Mouse (Mus musculus) spleen, embryonic (tissue): ENCODE data around the gene Crybg2.

Experiments
- CTCF ChIA-PET: fragments of 350-600 bp; sonication (Branson Sonifier 250); formaldehyde crosslinking; loops from one replicate; lab custom pipeline; 2022; lab: Charles Lee

The Crybg2 gene

GRCm38 (mm10) chr4:134060135-134060865 lies at the start of gene Crybg2:
TSS of gene Crybg2 (plus strand) at chr4:134060815.
- CTCF ChIA-PET = no interaction called here

GRCm38 (mm10) chr4:134011450-134012414 lies 48.9 kb upstream of the Crybg2 start:
- CTCF ChIA-PET = no interaction called here

- CTCF ChIA-PET = no interaction called here
These were observed 47.6 kb upstream of the Crybg2 start for GRCm38 (mm10) chr4:134012858-134013528.

- CTCF ChIA-PET = interaction anchor here (0.6 kb wide), 1 partner anchor 573 kb away, joined by 3 read pairs; no protein-coding TSS in a partner anchor
These were observed 44.4 kb upstream of the Crybg2 start for GRCm38 (mm10) chr4:134016208-134016607.

GRCm38 (mm10) chr4:134016767-134017166 lies 43.8 kb upstream of the Crybg2 start:
- CTCF ChIA-PET = interaction anchor here (0.6 kb wide), 1 partner anchor 573 kb away, joined by 3 read pairs; no protein-coding TSS in a partner anchor

GRCm38 (mm10) chr4:134017201-134017865 lies 43.3 kb upstream of the Crybg2 start:
- CTCF ChIA-PET = interaction anchor here (0.6 kb wide), 1 partner anchor 574 kb away, joined by 3 read pairs; no protein-coding TSS in a partner anchor

GRCm38 (mm10) chr4:134018038-134018778 lies 42.4 kb upstream of the Crybg2 start:
- CTCF ChIA-PET = no interaction called here

- CTCF ChIA-PET = no interaction called here
These were observed 41.9 kb upstream of the Crybg2 start, which contains the start of gene Lin28a for GRCm38 (mm10) chr4:134018779-134019145. TSS of gene Lin28a (minus strand) at chr4:134018841.

- CTCF ChIA-PET = no interaction called here
These were observed 41.4 kb upstream of the Crybg2 start for GRCm38 (mm10) chr4:134019210-134019609.

- CTCF ChIA-PET = interaction anchor here (0.5 kb wide), 1 partner anchor 16 kb away, joined by 3 read pairs; no protein-coding TSS in a partner anchor
These were observed 40.8 kb upstream of the Crybg2 start for GRCm38 (mm10) chr4:134019641-134020351.

- CTCF ChIA-PET = no interaction called here
These were observed 40.0 kb upstream of the Crybg2 start for GRCm38 (mm10) chr4:134020621-134021020.

- CTCF ChIA-PET = no interaction called here
These were observed 34.8 kb upstream of the Crybg2 start for GRCm38 (mm10) chr4:134025802-134026201.

GRCm38 (mm10) chr4:134035953-134036352 lies 24.7 kb upstream of the Crybg2 start:
- CTCF ChIA-PET = interaction anchor here (0.5 to 1.5 kb wide), 10 partner anchors 16 to 250 kb away, joined by 3 to 16 read pairs (median 3); no protein-coding TSS in a partner anchor

GRCm38 (mm10) chr4:134041317-134042123 lies 19.1 kb upstream of the Crybg2 start:
- CTCF ChIA-PET = interaction anchor here (0.6 kb wide), 2 partner anchors 45 to 869 kb away, joined by 4 read pairs; no protein-coding TSS in a partner anchor

GRCm38 (mm10) chr4:134043041-134043440 lies 17.6 kb upstream of the Crybg2 start:
- CTCF ChIA-PET = no interaction called here

- CTCF ChIA-PET = no interaction called here
These were observed 13.0 kb upstream of the Crybg2 start for GRCm38 (mm10) chr4:134047648-134048047.

GRCm38 (mm10) chr4:134051912-134052311 lies 8.7 kb upstream of the Crybg2 start:
- CTCF ChIA-PET = interaction anchor here (0.7 kb wide), 1 partner anchor 34 kb away, joined by 3 read pairs; no protein-coding TSS in a partner anchor

GRCm38 (mm10) chr4:134052560-134052959 lies 8.1 kb upstream of the Crybg2 start:
- CTCF ChIA-PET = interaction anchor here (0.7 kb wide), 2 partner anchors 29 to 34 kb away, joined by 3 to 6 read pairs; no protein-coding TSS in a partner anchor
